Mouse (Mus musculus): ENCODE measurements around the gene Noct.

DNA sequence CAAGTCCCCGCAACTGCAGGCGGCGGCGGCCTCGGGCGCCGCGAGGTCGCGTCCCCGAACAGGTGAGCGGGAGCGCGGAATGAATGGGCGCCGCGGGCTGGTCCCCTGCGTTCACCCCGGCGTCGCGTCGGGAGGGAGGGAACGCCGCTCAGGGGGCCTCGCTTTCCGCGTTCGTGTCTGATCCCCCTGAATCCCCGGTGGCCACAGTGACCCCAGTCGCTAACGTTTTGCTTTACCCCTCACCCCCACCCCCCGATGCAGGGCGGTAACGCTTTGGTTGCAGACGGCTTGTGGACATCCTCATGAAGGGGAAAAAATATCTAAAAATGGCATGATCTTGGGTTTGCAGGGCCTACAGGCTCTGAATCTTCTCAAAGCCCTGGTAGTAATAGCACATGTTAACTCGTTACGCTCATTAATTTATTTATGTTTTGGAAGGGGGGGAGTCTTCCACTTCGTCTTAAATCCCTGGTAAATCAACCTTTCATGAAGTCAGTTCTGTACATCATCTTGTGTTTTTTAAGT lies 1.0 kb downstream of the Noct start:
- TF ChIP-seq CTCF (IDR thresholded peaks at IDR 0.05; ENCODE audit: low read depth), result no peak
- no peak for TF ChIP-seq EP300 (IDR thresholded peaks at IDR 0.05; ENCODE audit: low read depth)

Measured in heart, postnatal 0 days (tissue).